Comparison of ENCODE assay signal across 17 mouse cellular contexts in genomic region chr1:12619981-12620380, GRCm38 (mm10).
DNase-seq lines count a peak whose midpoint lies in the region; TF ChIP-seq lines count a peak whose summit lies in the region.
"Had no signal": no experiment of that assay in that cellular context is flagged by ENCODE, and none has a peak within 500 bp of the region (broad histone marks: within the 10 kb centered on the region; RNA-seq: fewer than 3 reads in every experiment).

No protein-coding gene starts in this region.

- H3K4me3 ChIP-seq in embryonic fibroblast, embryonic 13.5 days (ENCODE audit: insufficient read depth, low read length): no peak overlapping the region
- H3K4me3 ChIP-seq: forebrain, embryonic 15.5 days; gastrocnemius, adult 2 months; hindbrain, embryonic 12.5 days; hindbrain, embryonic 15.5 days had no signal

- DNase-seq in frontal cortex, adult 2 months (ENCODE audit: extremely low spot score in 1 of 2, low spot score in 1 of 2): peak; percentile 29 to 45
- no peak for DNase-seq in frontal cortex, postnatal 25 days (ENCODE audit: low spot score in 2 of 2)
- DNase-seq in brain, adult 2 months (ENCODE audit: low read depth, low spot score): peak; percentile 69
- DNase-seq in urinary bladder, adult 18-20 months (ENCODE audit: low spot score in 2 of 2): no peak
- no peak for DNase-seq in B cell, adult 2 months
- DNase-seq: adrenal gland, adult 8-10 months; adrenal gland, postnatal 25 days; cerebellum, adult 18-20 months; cerebellum, adult 9-10 months; cerebellum, postnatal 14 days; gastrocnemius, adult 2 months; gastrocnemius, postnatal 14 days; heart, adult 11 months had no signal

- no peak for TF ChIP-seq POLR2A in embryonic fibroblast, embryonic 13.5 days (IDR thresholded peaks at IDR 0.05; ENCODE audit: low read depth, low read length)

- peak overlapping the region; percentile 82 for H3K27ac ChIP-seq in embryonic fibroblast, embryonic 13.5 days (ENCODE audit: insufficient read depth, low read length)
- H3K27ac ChIP-seq: forebrain, embryonic 15.5 days; gastrocnemius, adult 2 months; hindbrain, embryonic 12.5 days; hindbrain, embryonic 15.5 days had no signal

- H3K4me1 ChIP-seq in embryonic fibroblast, embryonic 13.5 days (ENCODE audit: control insufficient read depth, insufficient read depth, low read length): no peaks in the 10 kb centered on the region
- H3K4me1 ChIP-seq: forebrain, embryonic 15.5 days; hindbrain, embryonic 12.5 days; hindbrain, embryonic 15.5 days had no signal

- TF ChIP-seq CTCF in embryonic fibroblast, embryonic 13.5 days (IDR thresholded peaks at IDR 0.05; ENCODE audit: borderline replicate concordance, insufficient read depth, low read length): no peak

Comparison
In these comparisons a context has a peak if more than half of its experiments do, and no peak if none do; other contexts are left out.
1. DNase-seq: peak in frontal cortex, adult 2 months (2 of 2) and brain, adult 2 months (single experiment); none in frontal cortex, postnatal 25 days (0 of 2), urinary bladder, adult 18-20 months (0 of 2) and B cell, adult 2 months (0 of 2).